Mouse (Mus musculus) ES-Bruce4 (cell line): ENCODE data around the gene Cdc42ep5.

Source experiments
- EP300 ChIP-seq: IDR thresholded peaks from 2 replicates; pipeline ENCODE4 v1.6.1; 2011; ENCODE audit warnings: low read depth, low read length; ENCODE audit not compliant: insufficient read depth
- POLR2A ChIP-seq: IDR thresholded peaks from one replicate; pipeline ENCODE4 v1.8.1; 2011; ENCODE audit warnings: low read length; ENCODE audit not compliant: insufficient read depth

GRCm38 (mm10) chr7:4151241-4151640 lies 13.4 kb downstream of the Cdc42ep5 start:
- no peak for TF ChIP-seq EP300
- no peak for TF ChIP-seq POLR2A
